Mouse (Mus musculus): ENCODE data around the gene Dapk2.
A peak's percentile ranks its signal among the peaks of the same experiment; 100 is the strongest.

The Dapk2 gene

GRCm38 (mm10) chr9:66307341-66307740 lies 149.3 kb downstream of the Dapk2 start:
- DNase-seq (ENCODE audit: low read depth, low spot score): peak; percentile 53

- DNase-seq (ENCODE audit: low read depth, low spot score): no peak
Measured at GRCm38 (mm10) chr9:66308741-66309140, 150.7 kb downstream of the Dapk2 start.

- DNase-seq (ENCODE audit: low read depth, low spot score): no peak
Measured at GRCm38 (mm10) chr9:66311458-66311857, 153.4 kb downstream of the Dapk2 start.

- no peak for DNase-seq (ENCODE audit: low read depth, low spot score)
Measured at GRCm38 (mm10) chr9:66316603-66317002, 158.6 kb downstream of the Dapk2 start.

Measured in forelimb bud, embryonic 11.5 days (tissue).